Mouse (Mus musculus) left cerebral cortex, postnatal 4 days (tissue): Measurements from ENCODE around the gene Il4i1. TPM values are rescaled to one million over a fixed set of nuclear protein-coding genes. Genes with fewer than 3 reads are reported as not detected.

Experiments used
- DNase-seq: peaks from one replicate; pipeline ENCODE4 v3.0.0-alpha.2; 2022
- intact Hi-C: fragments of 180-260 bp; cut with DNase I; formaldehyde crosslinking; loops from one replicate; pipeline ENCODE4 v1.15.1; 2025
- total RNA-seq, 2 experiments: library from RNA; stranded (reverse); gene quantifications; 2 replicates each; pipeline ENCODE4 v1.2.3; 2021

The Il4i1 gene
- total RNA-seq, 2 experiments from 2014 or later = 1.0 TPM

GRCm38 (mm10) chr7:44847772-44848171 lies 31.6 kb downstream of the Il4i1 start:
- intact Hi-C loops = no loop called here
- no peak for DNase-seq

GRCm38 (mm10) chr7:44848561-44849415 lies 32.6 kb downstream of the Il4i1 start, which contains the start of the genes Akt1s1 and Tbc1d17:
Gene Akt1s1 (plus strand): TSS chr7:44848991.
Gene Tbc1d17 (minus strand): TSS chr7:44849079.
- peak; percentile 99 for DNase-seq
- intact Hi-C loops = no loop called here

DNA sequence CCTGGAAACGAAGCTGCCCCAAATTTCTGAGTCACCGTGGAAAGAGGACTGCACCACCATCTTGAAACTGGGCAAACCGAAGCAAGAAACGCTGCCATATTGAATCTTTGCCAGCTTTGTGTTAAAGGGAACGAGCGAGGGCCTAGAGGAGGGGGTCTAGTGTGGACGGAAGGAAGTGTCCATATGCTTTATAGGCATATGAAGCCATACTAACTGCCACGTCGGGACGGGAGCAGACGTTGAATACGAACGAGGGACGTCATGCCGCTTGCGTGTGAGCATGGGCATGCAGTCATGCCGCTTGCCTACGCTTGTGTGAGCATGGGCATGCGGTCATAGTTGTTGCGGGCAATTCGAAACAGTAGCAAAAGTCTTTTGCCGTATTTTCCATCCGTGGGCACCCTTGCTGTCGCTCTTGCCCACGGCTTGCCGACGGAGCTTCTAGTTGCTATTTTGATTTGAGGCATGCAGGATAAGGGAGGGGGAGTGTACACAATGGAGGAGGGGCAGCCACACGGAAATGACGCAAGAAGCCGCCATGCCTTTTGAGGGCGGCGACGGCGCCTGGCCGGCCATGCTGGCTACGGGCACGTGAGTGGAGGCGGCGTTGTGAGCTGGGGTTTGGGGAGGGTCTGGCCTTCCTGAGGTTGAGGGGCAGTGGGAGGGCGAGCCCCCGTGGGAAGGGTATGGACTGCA lies 33.4 kb downstream of the Il4i1 start:
- peak; percentile 92 for DNase-seq
- intact Hi-C loops = no loop called here

- DNase-seq = peak; percentile 88
- intact Hi-C loops = no loop called here
Observed at GRCm38 (mm10) chr7:44850146-44850545, 34.0 kb downstream of the Il4i1 start.

- no peak for DNase-seq
- intact Hi-C loops = no loop called here
Observed at GRCm38 (mm10) chr7:44850789-44851624, 34.8 kb downstream of the Il4i1 start.

- intact Hi-C loops = no loop called here
- no peak for DNase-seq
Observed at GRCm38 (mm10) chr7:44851625-44852234, 35.5 kb downstream of the Il4i1 start.

GRCm38 (mm10) chr7:44852259-44853027 lies 36.3 kb downstream of the Il4i1 start:
- no peak for DNase-seq
- intact Hi-C loops = no loop called here

DNA sequence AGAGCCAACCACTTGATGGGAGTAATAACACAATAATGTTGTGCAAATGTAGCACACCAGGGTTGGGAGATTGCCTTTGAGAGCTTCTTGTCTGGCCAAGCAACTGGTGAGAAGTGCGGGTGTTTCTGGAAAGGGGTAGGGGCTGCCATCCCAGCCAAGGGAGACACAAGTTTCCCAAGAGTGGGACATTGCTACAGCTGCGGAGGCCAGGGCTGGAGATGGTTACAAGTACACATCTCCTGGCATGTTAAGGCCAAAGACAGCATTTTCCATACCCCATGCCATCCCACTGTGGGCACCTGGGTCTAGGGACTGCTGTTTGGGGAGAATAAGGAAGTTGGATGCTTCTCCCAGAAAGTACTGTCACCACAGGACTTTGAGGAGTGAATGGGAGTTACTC lies 36.9 kb downstream of the Il4i1 start:
- intact Hi-C loops = no loop called here
- no peak for DNase-seq

DNA sequence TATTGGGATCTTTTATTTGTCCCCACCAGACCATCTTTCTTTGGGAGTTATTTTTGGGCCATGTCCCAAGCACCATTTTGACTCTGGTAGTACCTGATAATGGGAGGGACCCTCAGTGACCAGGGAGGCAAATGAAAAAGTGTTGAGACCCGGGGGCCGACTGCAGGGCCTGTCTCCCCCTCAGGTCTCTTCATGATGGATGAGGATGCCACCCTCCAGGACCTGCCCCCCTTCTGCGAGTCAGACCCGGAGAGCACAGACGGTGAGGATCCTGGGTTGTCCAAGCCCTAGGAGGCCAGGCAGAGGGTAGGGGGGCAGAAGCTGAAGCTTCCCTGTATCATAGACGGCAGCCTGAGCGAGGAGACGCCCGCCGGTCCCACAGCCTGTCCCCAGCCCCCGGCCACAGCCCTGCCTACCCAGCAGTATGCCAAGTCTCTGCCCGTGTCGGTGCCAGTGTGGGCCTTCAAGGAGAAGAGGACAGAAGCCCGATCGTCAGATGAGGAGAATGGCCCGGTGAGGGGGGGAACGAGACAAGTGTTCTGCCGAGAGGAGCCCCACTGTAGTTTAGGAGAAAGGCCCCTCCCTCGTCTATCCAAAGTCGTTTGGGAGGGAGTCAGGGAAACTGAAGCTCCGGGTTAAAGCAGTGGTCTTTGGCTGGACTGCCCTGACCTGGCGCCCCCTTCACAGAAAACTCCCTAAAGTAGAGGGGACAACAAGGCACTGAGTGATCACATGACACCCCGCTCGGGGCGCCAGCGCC lies 37.6 kb downstream of the Il4i1 start:
- DNase-seq = no peak
- intact Hi-C loops = no loop called here

DNA sequence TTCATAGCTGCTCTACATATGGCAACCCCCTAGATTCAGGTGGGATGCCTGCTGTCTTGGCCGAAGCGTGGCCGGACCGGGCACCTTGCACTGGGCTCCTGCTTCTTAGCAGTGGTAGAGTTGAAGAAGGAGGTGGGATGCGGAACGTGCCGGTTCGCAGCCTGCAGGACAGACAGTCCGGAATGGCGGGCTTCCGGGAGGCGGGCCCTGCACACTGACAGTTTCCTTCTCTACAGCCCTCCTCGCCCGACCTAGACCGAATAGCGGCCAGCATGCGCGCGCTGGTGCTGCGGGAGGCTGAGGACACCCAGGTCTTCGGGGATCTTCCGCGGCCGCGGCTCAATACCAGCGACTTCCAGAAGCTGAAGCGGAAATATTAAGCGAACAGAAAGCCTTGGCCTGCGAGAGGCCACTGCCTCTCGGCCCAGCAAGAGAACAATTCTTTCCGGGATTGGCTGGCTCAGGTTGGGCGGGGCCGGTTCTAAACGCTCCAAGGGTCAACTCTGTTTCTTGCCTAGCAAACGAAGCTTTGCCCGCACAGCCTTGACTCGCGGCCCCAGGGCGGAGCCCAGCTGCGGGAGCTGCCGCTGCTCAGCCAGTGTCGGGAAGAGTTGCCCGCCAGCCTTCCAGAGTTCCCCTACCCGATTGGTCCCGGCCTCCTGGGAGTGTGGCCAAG lies 38.3 kb downstream of the Il4i1 start:
- intact Hi-C loops = no loop called here

DNA sequence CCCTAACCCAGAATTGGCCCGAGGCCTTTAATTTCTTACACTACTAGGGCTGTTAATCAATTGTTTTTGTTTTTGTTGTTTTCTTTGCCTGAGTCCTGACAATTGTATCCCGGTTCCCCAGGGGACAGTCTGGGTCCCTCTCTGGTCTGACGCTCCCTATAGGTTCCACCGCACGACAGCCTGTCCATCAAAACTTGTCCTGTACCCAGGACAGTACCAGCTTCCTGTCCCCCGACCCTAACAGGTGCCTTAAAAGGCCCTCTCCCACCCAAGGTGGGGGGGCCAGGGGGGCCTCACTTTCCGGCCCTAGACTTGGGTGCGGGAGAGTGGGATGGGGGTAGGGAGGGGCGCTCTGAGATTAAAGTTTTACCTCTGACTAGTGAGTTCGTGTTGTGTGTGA lies 38.8 kb downstream of the Il4i1 start:
- DNase-seq = no peak
- intact Hi-C loops = no loop called here

More for the DNA sequence above, 38.3 kb downstream of the Il4i1 start:
- peak; percentile 81 for DNase-seq

- no peak for DNase-seq
- intact Hi-C loops = no loop called here
Observed at GRCm38 (mm10) chr7:44856265-44856916, 40.2 kb downstream of the Il4i1 start.

DNA sequence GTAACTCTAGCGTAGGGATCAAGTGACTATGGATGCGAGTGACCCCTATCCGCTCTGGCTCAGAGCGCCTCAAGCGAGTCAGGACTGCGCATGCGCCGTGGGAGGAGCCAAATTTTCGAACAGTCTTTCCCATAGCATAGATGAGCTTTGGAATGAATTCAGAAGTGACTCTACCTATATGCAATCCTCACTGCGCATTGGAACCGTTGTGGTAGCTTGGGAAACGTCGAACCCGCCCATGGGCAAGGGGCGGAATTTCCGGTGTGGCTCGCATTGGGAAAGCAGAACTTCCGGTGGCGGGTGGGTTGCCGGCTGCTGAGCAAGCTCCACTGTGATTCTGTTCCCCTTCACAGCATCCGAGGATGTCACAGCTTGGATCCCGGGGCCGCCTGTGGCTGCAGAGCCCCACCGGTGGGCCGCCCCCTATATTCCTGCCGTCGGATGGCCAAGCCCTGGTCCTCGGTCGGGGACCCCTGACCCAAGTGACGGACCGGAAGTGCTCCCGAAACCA lies 40.9 kb downstream of the Il4i1 start, which contains the start of gene Pnkp:
Gene Pnkp, plus strand, starts transcription at position 98 of the 511 bp plus-strand sequence.
- intact Hi-C loops = no loop called here
- peak; percentile 83 for DNase-seq

DNA sequence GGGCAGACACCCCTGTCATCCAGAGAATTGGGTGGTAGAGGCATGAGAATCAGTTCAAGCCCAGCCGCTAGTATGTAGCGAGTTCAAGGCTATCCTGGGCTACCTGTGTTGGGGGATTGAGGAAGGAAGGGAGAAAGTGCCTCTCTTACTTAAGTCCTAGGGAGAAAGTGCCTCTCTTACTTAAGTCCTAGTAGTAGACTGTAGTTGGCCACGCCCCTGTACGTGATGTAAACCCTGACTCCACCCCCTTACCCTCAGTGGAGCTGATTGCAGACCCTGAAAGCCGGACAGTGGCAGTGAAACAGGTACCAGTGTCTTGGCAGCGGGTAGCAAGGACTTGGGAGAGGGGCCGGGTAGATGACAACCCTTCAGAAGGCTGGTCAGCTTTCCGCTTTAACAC lies 41.7 kb downstream of the Il4i1 start:
- intact Hi-C loops = no loop called here
- DNase-seq = no peak

- intact Hi-C loops = no loop called here
- DNase-seq = no peak
Observed at GRCm38 (mm10) chr7:44859896-44860295, 43.7 kb downstream of the Il4i1 start.

GRCm38 (mm10) chr7:44860576-44861428 lies 44.6 kb downstream of the Il4i1 start:
- peak; percentile 86 for DNase-seq
- intact Hi-C loops = no loop called here

DNA sequence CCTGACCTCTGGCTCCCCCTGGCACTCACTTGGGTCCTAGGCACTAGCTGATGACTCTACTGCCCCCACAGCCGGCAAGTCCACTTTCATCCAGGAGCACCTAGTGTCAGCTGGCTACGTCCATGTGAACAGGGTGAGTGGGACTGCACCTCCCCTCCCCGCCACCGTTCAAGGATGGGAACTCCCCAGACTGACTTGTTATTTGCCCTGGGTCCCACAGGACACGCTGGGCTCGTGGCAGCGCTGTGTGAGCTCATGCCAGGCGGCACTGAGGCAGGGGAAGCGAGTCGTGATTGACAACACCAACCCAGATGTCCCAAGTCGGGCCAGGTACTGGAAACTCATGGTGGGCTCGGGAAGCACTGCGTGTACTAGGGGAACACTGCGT lies 45.2 kb downstream of the Il4i1 start:
- DNase-seq = peak; percentile 32
- intact Hi-C loops = no loop called here
